Mouse (Mus musculus) spleen, adult 2 months (tissue): ENCODE results near the gene Sf3b3. TPM values are rescaled to one million over a fixed set of nuclear protein-coding genes. Genes with fewer than 3 reads are reported as not detected.

Source experiments
- DNase-seq, 2 experiments: peaks; one replicate each; pipeline versions ENCODE4 v3.0.0 to v3.0.0-alpha.2; 2012 to 2021; ENCODE audit warnings: low spot score in 2 of 2, low read depth in 1 of 2
- H3K27ac ChIP-seq: fragments of 200-500 bp; 2 replicates; pipeline ENCODE4 v1.5.1; 2012; ENCODE audit warnings: low read length, inconsistent platforms; ENCODE audit not compliant: insufficient read depth
- H3K27me3 ChIP-seq: fragments of 200-500 bp; 2 replicates; pipeline ENCODE4 v1.6.1; 2012; ENCODE audit warnings: mild to moderate bottlenecking, moderate library complexity, low read length, inconsistent platforms; ENCODE audit not compliant: control insufficient read depth, insufficient read depth
- H3K36me3 ChIP-seq: fragments of 200-500 bp; 2 replicates; pipeline ENCODE4 v1.6.1; 2012; ENCODE audit warnings: mild to moderate bottlenecking, low read length, inconsistent platforms; ENCODE audit not compliant: control insufficient read depth, insufficient read depth
- H3K4me1 ChIP-seq: fragments of 200-500 bp; 2 replicates; pipeline ENCODE4 v1.6.1; 2011; ENCODE audit warnings: inconsistent platforms; ENCODE audit not compliant: control insufficient read depth, insufficient read depth, insufficient read length
- H3K4me3 ChIP-seq: fragments of 200-500 bp; 2 replicates; pipeline ENCODE4 v1.5.1; 2011; ENCODE audit warnings: mild to moderate bottlenecking, inconsistent platforms; ENCODE audit not compliant: insufficient read depth, insufficient read length; ENCODE audit errors: extremely low read depth
- CTCF ChIP-seq: fragments of 200-500 bp; IDR thresholded peaks from 2 replicates; pipeline ENCODE4 v1.5.1; 2011; ENCODE audit warnings: mild to moderate bottlenecking, inconsistent platforms; ENCODE audit not compliant: insufficient read depth, insufficient read length, insufficient replicate concordance; ENCODE audit errors: extremely low read depth
- POLR2A ChIP-seq: fragments of 200-500 bp; IDR thresholded peaks from 2 replicates; pipeline ENCODE4 v1.6.1; 2011; ENCODE audit warnings: low read depth, low read length, inconsistent platforms
- WGBS: fragments of 180-500 bp; shearing (Covaris S2); methylation state at CpG from one replicate; pipeline ENCODE4 v1.1.7; 2018; 5-methylcytosine and 5-hydroxymethylcytosine counted together
- polyA plus RNA-seq: library from polyadenylated mRNA; depleted of rRNA; stranded (reverse); fragments of >200 nt; gene quantifications from 2 replicates; pipeline ENCODE4 v1.2.3, GENCODE M21; 2012

Sf3b3 gene
- polyA plus RNA-seq, 1 experiment: 30.5 TPM

- Histone ChIP-seq H3K27ac (no peak overlapping the region), H3K4me1 (no peaks in the 10 kb centered on the region)
Measured at GRCm38 (mm10) chr8:110815308-110815707, 31.3 kb downstream of the Sf3b3 start.

GRCm38 (mm10) chr8:110813081-110813812 is 33.3 kb downstream of the Sf3b3 start:
- WGBS: 79% methylated on average over 7 of the region's 7 CpGs
- TF ChIP-seq POLR2A: no peak
- no peak for TF ChIP-seq CTCF
- Histone ChIP-seq H3K36me3 (peaks cover 75% of the 10 kb centered on the region), H3K4me3 (no peak overlapping the region), H3K27ac (no peak overlapping the region), H3K4me1 (no peaks in the 10 kb centered on the region), H3K27me3 (no peaks in the 10 kb centered on the region)
- no peak for DNase-seq

More at GRCm38 (mm10) chr8:110815308-110815707, 31.3 kb downstream of the Sf3b3 start:
- H3K27me3 ChIP-seq: no peaks in the 10 kb centered on the region
- no peak for DNase-seq
- TF ChIP-seq POLR2A: no peak
- TF ChIP-seq CTCF: no peak
- WGBS: 85% methylated on average over 3 of the region's 3 CpGs
- H3K4me3 ChIP-seq: no peak overlapping the region
- peaks cover 82% of the 10 kb centered on the region for H3K36me3 ChIP-seq

- H3K27ac ChIP-seq: no peak overlapping the region
Measured at GRCm38 (mm10) chr8:110812349-110813080, 34.1 kb downstream of the Sf3b3 start.

GRCm38 (mm10) chr8:110811793-110812192 is 34.8 kb downstream of the Sf3b3 start:
- H3K4me1 ChIP-seq: no peaks in the 10 kb centered on the region
- 93% methylated on average over 7 of the region's 7 CpGs for WGBS
- TF ChIP-seq POLR2A (no peak), CTCF (no peak)

More at GRCm38 (mm10) chr8:110812349-110813080, 34.1 kb downstream of the Sf3b3 start:
- WGBS: 88% methylated on average over 7 of the region's 7 CpGs
- Histone ChIP-seq H3K4me3 (no peak overlapping the region), H3K4me1 (no peaks in the 10 kb centered on the region), H3K27me3 (no peaks in the 10 kb centered on the region), H3K36me3 (peaks cover 67% of the 10 kb centered on the region)
- TF ChIP-seq POLR2A (no peak), CTCF (no peak)
- DNase-seq: no peak

GRCm38 (mm10) chr8:110811116-110811515 is 35.5 kb downstream of the Sf3b3 start:
- Histone ChIP-seq H3K36me3 (peaks cover 55% of the 10 kb centered on the region), H3K4me1 (no peaks in the 10 kb centered on the region), H3K4me3 (no peak overlapping the region), H3K27ac (no peak overlapping the region), H3K27me3 (no peaks in the 10 kb centered on the region)
- 98% methylated on average over 3 of the region's 3 CpGs for WGBS
- no peak for TF ChIP-seq POLR2A
- TF ChIP-seq CTCF: no peak
- no peak for DNase-seq

More at GRCm38 (mm10) chr8:110811793-110812192, 34.8 kb downstream of the Sf3b3 start:
- H3K4me3 ChIP-seq: no peak overlapping the region
- DNase-seq: no peak
- H3K36me3 ChIP-seq: peaks cover 60% of the 10 kb centered on the region
- H3K27me3 ChIP-seq: no peaks in the 10 kb centered on the region
- H3K27ac ChIP-seq: no peak overlapping the region

GRCm38 (mm10) chr8:110810481-110811065 is 36.0 kb downstream of the Sf3b3 start:
- no peak for TF ChIP-seq POLR2A
- TF ChIP-seq CTCF: no peak
- H3K4me1 ChIP-seq: no peaks in the 10 kb centered on the region
- 91% methylated on average over 7 of the region's 7 CpGs for WGBS
- H3K4me3 ChIP-seq: no peak overlapping the region
- no peaks in the 10 kb centered on the region for H3K27me3 ChIP-seq
- H3K36me3 ChIP-seq: peaks cover 51% of the 10 kb centered on the region
- H3K27ac ChIP-seq: no peak overlapping the region
- no peak for DNase-seq
